In genomic region chr13:40852791-40853190, GRCm38 (mm10) we compare ENCODE assay signal across 15 mouse cellular contexts.
"Had no signal": no experiment of that assay in that cellular context is flagged by ENCODE, and none has a peak within 500 bp of the region (broad histone marks: within the 10 kb centered on the region; RNA-seq: fewer than 3 reads in every experiment).

No protein-coding gene starts in this region.

- H3K27me3 ChIP-seq: megakaryocyte, embryonic 14.5 days; midbrain, embryonic 13.5 days; midbrain, embryonic 15.5 days; neural tube, embryonic 12.5 days; stomach, embryonic 15.5 days had no signal

- H3K27ac ChIP-seq: macrophage; midbrain, embryonic 13.5 days; midbrain, embryonic 15.5 days; neural tube, embryonic 12.5 days; stomach, embryonic 15.5 days; stomach, postnatal 0 days had no signal

- H3K36me3 ChIP-seq: midbrain, embryonic 13.5 days; midbrain, embryonic 15.5 days; neural tube, embryonic 12.5 days; stomach, embryonic 15.5 days had no signal

- DNase-seq: lung, adult 18-20 months; lung, embryonic 14.5 days; lung, postnatal 10 days; lung, postnatal 36 days; right cerebral cortex, postnatal 14 days; thymus, adult 2 months; thymus, postnatal 25 days; thymus, postnatal 4 days had no signal

- H3K4me3 ChIP-seq: midbrain, embryonic 13.5 days; midbrain, embryonic 15.5 days; neural tube, embryonic 12.5 days; stomach, embryonic 15.5 days had no signal

- H3K9me3 ChIP-seq: megakaryocyte, embryonic 14.5 days; midbrain, embryonic 13.5 days; midbrain, embryonic 15.5 days; neural tube, embryonic 12.5 days; stomach, embryonic 15.5 days had no signal

- H3K9ac ChIP-seq: lung, embryonic 14.5 days; midbrain, embryonic 13.5 days; midbrain, embryonic 15.5 days; neural tube, embryonic 12.5 days; stomach, embryonic 15.5 days had no signal

- H3K4me1 ChIP-seq: stomach, embryonic 15.5 days had no signal
